In the genomic region with DNA sequence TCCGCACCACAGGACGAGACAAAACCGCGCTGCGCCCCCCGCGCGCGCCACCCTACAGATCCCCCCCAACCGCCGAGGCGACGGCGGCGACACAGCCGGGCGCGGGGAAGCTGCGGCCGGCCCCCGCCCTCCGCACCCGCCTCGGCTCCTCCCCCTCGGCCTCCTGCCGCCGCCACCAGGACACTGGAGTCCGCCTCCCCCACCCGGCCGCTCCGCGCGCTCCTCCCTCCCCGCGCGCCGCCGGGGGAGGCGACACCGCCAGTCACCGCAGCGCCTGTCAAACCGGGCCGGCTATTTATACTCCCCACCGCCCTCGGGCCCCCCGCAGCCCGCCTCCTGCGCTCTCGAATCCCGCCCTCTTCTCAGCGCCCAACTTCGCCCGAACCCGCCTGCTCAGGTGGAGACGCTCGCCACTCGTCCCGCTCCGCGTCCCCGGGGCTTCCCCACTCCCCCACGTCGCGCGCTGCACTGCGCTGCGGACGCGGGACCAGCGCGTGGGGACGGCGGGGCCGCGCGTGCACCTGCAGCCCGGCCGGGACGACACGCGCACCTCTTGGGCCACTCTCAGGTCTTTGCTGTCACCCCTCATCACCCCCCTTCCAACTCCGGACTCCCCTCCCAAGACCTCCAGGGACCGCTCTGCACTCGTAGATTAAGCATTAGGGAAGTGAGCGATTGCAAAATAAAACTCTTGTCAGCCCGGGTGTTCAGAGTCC, we compare ENCODE assay signal across 8 mouse cellular contexts. TPM values are rescaled to one million over a fixed set of nuclear protein-coding genes. Genes with fewer than 3 reads are reported as not detected.
DNase-seq lines count a peak whose midpoint lies in the region; ATAC-seq and TF ChIP-seq lines count a peak whose summit lies in the region.

Gene Elf2, minus strand, starts transcription at position 112 of the 716 bp plus-strand sequence.

- H3K4me2 ChIP-seq in heart, embryonic 11.5 days, result peak within 1 kb of the TSS; percentile 92
- peak within 1 kb of the TSS; percentile 82 for H3K4me2 ChIP-seq in kidney, embryonic 16.5 days (replicated peaks; ENCODE audit: low read depth, low read length)
- peak within 1 kb of the TSS; percentile 97 for H3K4me2 ChIP-seq in liver, embryonic 11.5 days
- H3K4me2 ChIP-seq in myocyte (ENCODE audit: low read depth), result peak within 1 kb of the TSS; percentile 97

- H3K79me3 ChIP-seq in C2C12 (ENCODE audit: low read depth), result peaks cover 14% of the 10 kb centered on the region

- peak; percentile 95 for DNase-seq in brain, embryonic 14.5 days (ENCODE audit: low read depth)
- DNase-seq in liver, embryonic 11.5 days (ENCODE audit: low spot score), result peak; percentile 95
- DNase-seq in spleen, postnatal 4 days (ENCODE audit: low spot score in 2 of 2), result peak; percentile 90 to 93

- H3K79me2 ChIP-seq in C2C12 (ENCODE audit: control insufficient read depth, insufficient read depth), result peaks cover 40% of the 10 kb centered on the region
- H3K79me2 ChIP-seq in myocyte (ENCODE audit: control insufficient read depth, insufficient read depth), result peaks cover 24% of the 10 kb centered on the region

- H3K4me1 ChIP-seq in heart, embryonic 11.5 days (ENCODE audit: control insufficient read depth, insufficient read depth, low read length), result peaks cover 2% of the 10 kb centered on the region
- H3K4me1 ChIP-seq in kidney, embryonic 16.5 days (ENCODE audit: insufficient read depth, low read length), result peaks cover 6% of the 10 kb centered on the region; the same call in 1 of the 2 replicates
- H3K4me1 ChIP-seq in liver, embryonic 11.5 days (replicated peaks; ENCODE audit: control insufficient read depth, insufficient read depth, low read length), result peaks cover 14% of the 10 kb centered on the region

- H3K27ac ChIP-seq in heart, embryonic 11.5 days (ENCODE audit: low read depth, low read length), result peak within 1 kb of the TSS; percentile 99
- peak within 1 kb of the TSS; percentile 96 for H3K27ac ChIP-seq in kidney, embryonic 16.5 days (ENCODE audit: low read length)
- peak within 1 kb of the TSS; percentile 99 for H3K27ac ChIP-seq in liver, embryonic 11.5 days (ENCODE audit: low read depth, low read length)

- no peak for TF ChIP-seq CTCF in C2C12 (IDR thresholded peaks at IDR 0.05; ENCODE audit: control insufficient read depth, insufficient read depth, insufficient read length)
- TF ChIP-seq CTCF in brain, embryonic 14.5 days (IDR thresholded peaks at IDR 0.05; ENCODE audit: borderline replicate concordance, extremely low read depth, insufficient read depth, insufficient read length), result no peak

- no peaks in the 10 kb centered on the region for H3K36me3 ChIP-seq in C2C12 (ENCODE audit: control insufficient read depth, insufficient read depth)
- no peaks in the 10 kb centered on the region for H3K36me3 ChIP-seq in heart, embryonic 11.5 days (ENCODE audit: control insufficient read depth, insufficient read depth, low read length)
- H3K36me3 ChIP-seq in kidney, embryonic 16.5 days (ENCODE audit: insufficient read depth, low read length), result no peaks in the 10 kb centered on the region
- H3K36me3 ChIP-seq in liver, embryonic 11.5 days (ENCODE audit: control insufficient read depth, insufficient read depth, low read length), result no peaks in the 10 kb centered on the region
- H3K36me3 ChIP-seq in myocyte (ENCODE audit: control insufficient read depth, insufficient read depth), result no peaks in the 10 kb centered on the region

- H3K9ac ChIP-seq in heart, embryonic 11.5 days (ENCODE audit: low read depth, low read length), result peak within 1 kb of the TSS; percentile 96
- H3K9ac ChIP-seq in kidney, embryonic 16.5 days (replicated peaks; ENCODE audit: low read length), result peak within 1 kb of the TSS; percentile 93
- H3K9ac ChIP-seq in liver, embryonic 11.5 days (ENCODE audit: low read depth, low read length), result peak within 1 kb of the TSS; percentile 99

- under 1% methylated on average over 63 of the region's 87 CpGs for WGBS in heart, embryonic 11.5 days (ENCODE audit: insufficient replicate concordance)
- WGBS in kidney, embryonic 16.5 days, result under 1% methylated on average over 68 of the region's 87 CpGs
- under 1% methylated on average over 77 of the region's 87 CpGs for WGBS in liver, embryonic 11.5 days

- no peaks in the 10 kb centered on the region for H3K9me3 ChIP-seq in heart, embryonic 11.5 days (replicated peaks; ENCODE audit: control insufficient read depth, low read length)
- peaks cover 3% of the 10 kb centered on the region; the same call in 1 of the 2 replicates for H3K9me3 ChIP-seq in kidney, embryonic 16.5 days (ENCODE audit: low read length)
- H3K9me3 ChIP-seq in liver, embryonic 11.5 days (ENCODE audit: control insufficient read depth, low read length), result no peaks in the 10 kb centered on the region

- peak; percentile 77 for ATAC-seq in erythroblast, adult 5-6 weeks (replicated peaks; ENCODE audit: low FRiP score, poor library complexity, severe bottlenecking)
- ATAC-seq in heart, embryonic 11.5 days (replicated peaks; ENCODE audit: insufficient number of reproducible peaks, low FRiP score, low TSS enrichment), result peak; percentile 85
- peak; percentile 84 for ATAC-seq in kidney, embryonic 16.5 days (ENCODE audit: low FRiP score, low TSS enrichment)
- peak; percentile 85 for ATAC-seq in liver, embryonic 11.5 days (replicated peaks; ENCODE audit: low FRiP score)

- H3K4me3 ChIP-seq in C2C12 (ENCODE audit: insufficient read depth, poor library complexity, severe bottlenecking) (peak within 1 kb of the TSS; percentile 75), myocyte (peak within 1 kb of the TSS; percentile 56)
- peak within 1 kb of the TSS; percentile 94 for H3K4me3 ChIP-seq in heart, embryonic 11.5 days (ENCODE audit: low read depth, low read length)
- peak within 1 kb of the TSS; percentile 88 for H3K4me3 ChIP-seq in kidney, embryonic 16.5 days (ENCODE audit: low read length)
- peak within 1 kb of the TSS; percentile 98 for H3K4me3 ChIP-seq in liver, embryonic 11.5 days (ENCODE audit: low read depth, low read length)

- peak within 1 kb of the TSS; percentile 83 for H3ac ChIP-seq in C2C12 (ENCODE audit: control insufficient read depth, insufficient read length, low read depth)
- peak within 1 kb of the TSS; percentile 96 for H3ac ChIP-seq in myocyte (ENCODE audit: control insufficient read depth, insufficient read length)

- no peaks in the 10 kb centered on the region for H3K27me3 ChIP-seq in C2C12 (ENCODE audit: control insufficient read depth, insufficient read depth, insufficient read length)
- no peaks in the 10 kb centered on the region for H3K27me3 ChIP-seq in heart, embryonic 11.5 days (ENCODE audit: control insufficient read depth, insufficient read depth, low read length)
- no peaks in the 10 kb centered on the region for H3K27me3 ChIP-seq in kidney, embryonic 16.5 days (ENCODE audit: insufficient read depth, low read length)
- no peaks in the 10 kb centered on the region for H3K27me3 ChIP-seq in liver, embryonic 11.5 days (replicated peaks; ENCODE audit: control insufficient read depth, insufficient read depth, low read length)
- no peaks in the 10 kb centered on the region for H3K27me3 ChIP-seq in myocyte (ENCODE audit: control insufficient read depth, insufficient read depth, insufficient read length)

- peak; percentile 88 for TF ChIP-seq POLR2A in brain, embryonic 14.5 days (IDR thresholded peaks at IDR 0.05; ENCODE audit: borderline replicate concordance, extremely low read depth, insufficient read depth, insufficient read length, poor library complexity, severe bottlenecking)
- TF ChIP-seq POLR2A in myocyte (IDR thresholded peaks at IDR 0.05; ENCODE audit: insufficient read length, low read depth), result peak; percentile 58

TF ChIP-seq in C2C12, 6 proteins besides CTCF, POLR2A, EP300 and RAD21:
- no peak for TF ChIP-seq FOSL1 (IDR thresholded peaks at IDR 0.05; ENCODE audit: insufficient read depth, low read length, poor library complexity, severe bottlenecking)
- no peak for TF ChIP-seq MAX (IDR thresholded peaks at IDR 0.05)
- TF ChIP-seq MYOD1 (IDR thresholded peaks at IDR 0.05; ENCODE audit: control insufficient read depth, insufficient read length, low read depth), result no peak
- TF ChIP-seq CEBPB (IDR thresholded peaks at IDR 0.05; ENCODE audit: low read depth), result no peak
- TF ChIP-seq MYOG (IDR thresholded peaks at IDR 0.05; ENCODE audit: control insufficient read depth, extremely low read depth, insufficient read length), result no peak
- no peak for TF ChIP-seq USF1 (IDR thresholded peaks at IDR 0.05; ENCODE audit: low read depth)

TF ChIP-seq in myocyte, 11 proteins besides CTCF, POLR2A, EP300 and RAD21:
- peak in 1 of 3 experiments; percentile 29 for TF ChIP-seq MYOG (IDR thresholded peaks at IDR 0.05; ENCODE audit: control insufficient read depth in 1 of 3, insufficient read depth in 1 of 3, insufficient read length in 2 of 3, low read depth in 2 of 3)
- TF ChIP-seq MAX (IDR thresholded peaks at IDR 0.05; ENCODE audit: low read depth), result no peak
- TF ChIP-seq SRF (IDR thresholded peaks at IDR 0.05; ENCODE audit: control insufficient read depth, insufficient read length, low read depth), result no peak
- no peak for TF ChIP-seq E2F4 (IDR thresholded peaks at IDR 0.05; ENCODE audit: insufficient read depth)
- TF ChIP-seq REST (IDR thresholded peaks at IDR 0.05; ENCODE audit: insufficient read depth, insufficient read length), result no peak
- TF ChIP-seq TCF3 (IDR thresholded peaks at IDR 0.05; ENCODE audit: insufficient read length, low read depth), result no peak
- TF ChIP-seq MYOD1 (IDR thresholded peaks at IDR 0.05; ENCODE audit: control insufficient read depth in 1 of 3, insufficient read length in 2 of 3, low read depth in 2 of 3), result peak in 1 of 3 experiments; percentile 15
- no peak for TF ChIP-seq CEBPB (IDR thresholded peaks at IDR 0.05; ENCODE audit: insufficient read depth, poor library complexity, severe bottlenecking)
- no peak for TF ChIP-seq TCF12 (IDR thresholded peaks at IDR 0.05; ENCODE audit: insufficient read depth, poor library complexity, severe bottlenecking)
- no peak for TF ChIP-seq POLR2AphosphoS2 (IDR thresholded peaks at IDR 0.05; ENCODE audit: insufficient read length, low read depth)
- TF ChIP-seq USF1 (IDR thresholded peaks at IDR 0.05; ENCODE audit: low read depth), result no peak

RNA-seq across cellular contexts. Expression of gene Elf2, which starts in this region (rescaled TPM):
- polyA plus RNA-seq in C2C12 (2012; fragmentation: generic; extraction: Trizol) (19.5 TPM), myocyte (2012; fragmentation: generic; extraction: Trizol) (18.2 TPM)
- polyA plus RNA-seq in brain, embryonic 14.5 days (2012; rRNA removed), result 60.0 and 62.9 TPM in 2 replicates
- 20.9 and 24.0 TPM in 2 replicates for total RNA-seq in erythroblast, adult 5-6 weeks (2015; ENCODE audit: low replicate concordance)
- 65.4 and 81.5 TPM in 2 replicates for total RNA-seq in erythroblast, adult 5-6 weeks (2017; ENCODE audit: low replicate concordance)
- polyA plus RNA-seq in heart, embryonic 11.5 days (2014; fragmentation: Nextera tagmentation; extraction: Ambion mirVana), result 44.5 and 48.2 TPM in 2 replicates
- 62.9 and 64.4 TPM in 2 replicates for polyA plus RNA-seq in kidney, embryonic 16.5 days (2015; fragmentation: Nextera tagmentation; extraction: Ambion mirVana)
- polyA plus RNA-seq in liver, embryonic 11.5 days (2014; fragmentation: Nextera tagmentation; extraction: Ambion mirVana), result 36.5 and 37.9 TPM in 2 replicates

Comparison
In these comparisons a context has a peak if more than half of its experiments do, and no peak if none do; other contexts are left out.
1. Peak in every context shown above with its lines: DNase-seq, ATAC-seq, H3K4me3 ChIP-seq and H3K27ac ChIP-seq.